Mouse (Mus musculus): ENCODE results near the gene Rtl5.
A peak's percentile ranks its signal among the peaks of the same experiment; 100 is the strongest.

DNA sequence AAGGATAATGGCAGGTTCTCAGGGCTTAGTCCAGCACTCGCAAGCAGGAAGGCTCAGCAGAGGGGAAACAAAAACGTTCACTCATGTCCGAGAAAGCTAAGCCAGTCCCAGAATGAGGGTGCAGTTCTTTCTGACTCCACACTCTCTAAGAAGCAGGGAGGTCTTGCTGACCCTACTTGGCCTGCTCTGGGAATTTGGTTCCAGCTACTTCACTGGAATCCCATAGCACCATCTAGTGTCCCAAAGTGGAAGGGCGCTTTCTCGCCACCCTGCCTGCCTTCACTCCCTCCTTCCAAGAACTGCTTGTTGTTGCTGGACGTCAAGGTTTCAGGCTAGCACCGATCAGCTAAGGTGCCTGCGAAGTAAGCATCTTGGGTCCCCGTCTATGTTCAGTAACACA lies 5.0 kb downstream of the Rtl5 start:
- TF ChIP-seq CTCF (IDR thresholded peaks at IDR 0.05), result peak; percentile 88
- no peak for TF ChIP-seq EP300 (IDR thresholded peaks at IDR 0.05)

Measured in lung, postnatal 0 days (tissue).